Mouse (Mus musculus): ENCODE results near the gene Mpdu1. TPM values are rescaled to one million over a fixed set of nuclear protein-coding genes. Genes with fewer than 3 reads are reported as not detected.

The Mpdu1 gene
- polyA plus RNA-seq (2015; fragmentation: Nextera tagmentation; extraction: Ambion mirVana): 29.7 and 47.4 TPM in 2 replicates

DNA sequence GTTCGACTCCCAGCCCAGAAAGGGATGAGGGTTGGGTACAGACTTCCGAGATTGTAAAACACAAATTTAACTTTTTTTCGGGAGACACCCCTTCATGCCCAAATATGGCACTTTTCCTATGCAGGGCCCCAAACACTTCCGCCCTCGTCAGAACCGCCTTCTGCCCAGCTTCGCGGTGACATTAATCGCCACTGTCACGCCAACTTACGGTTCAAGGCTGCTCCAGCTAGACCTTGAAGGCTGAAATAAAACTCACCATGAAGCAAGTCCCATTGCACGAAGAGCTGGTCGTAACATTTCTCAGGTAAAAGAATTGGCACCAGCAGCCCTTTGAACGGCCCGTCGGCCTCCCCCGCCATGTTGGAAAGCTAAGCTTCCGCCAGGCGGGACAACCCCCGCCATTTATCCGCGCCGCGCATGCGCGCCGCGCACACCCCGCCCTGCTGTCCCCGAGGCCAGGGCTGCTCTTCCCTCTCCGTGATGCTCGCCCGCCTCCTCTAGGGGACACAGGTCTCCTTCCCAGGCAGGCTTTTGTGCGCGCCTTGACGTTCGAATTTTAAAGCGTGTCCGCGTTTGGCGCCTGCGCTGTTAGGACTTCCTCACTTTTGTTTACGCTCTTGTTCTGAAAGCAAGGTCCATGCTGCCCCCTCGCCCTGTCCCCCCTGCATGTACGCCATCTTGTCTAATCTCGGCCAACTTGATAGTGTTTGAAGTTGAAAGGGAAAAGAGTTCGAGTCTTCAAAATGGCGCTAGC, at the start of gene Mpdu1:
Mpdu1 (minus strand) TSS at position 430 of the 754 bp plus-strand sequence.

DNA sequence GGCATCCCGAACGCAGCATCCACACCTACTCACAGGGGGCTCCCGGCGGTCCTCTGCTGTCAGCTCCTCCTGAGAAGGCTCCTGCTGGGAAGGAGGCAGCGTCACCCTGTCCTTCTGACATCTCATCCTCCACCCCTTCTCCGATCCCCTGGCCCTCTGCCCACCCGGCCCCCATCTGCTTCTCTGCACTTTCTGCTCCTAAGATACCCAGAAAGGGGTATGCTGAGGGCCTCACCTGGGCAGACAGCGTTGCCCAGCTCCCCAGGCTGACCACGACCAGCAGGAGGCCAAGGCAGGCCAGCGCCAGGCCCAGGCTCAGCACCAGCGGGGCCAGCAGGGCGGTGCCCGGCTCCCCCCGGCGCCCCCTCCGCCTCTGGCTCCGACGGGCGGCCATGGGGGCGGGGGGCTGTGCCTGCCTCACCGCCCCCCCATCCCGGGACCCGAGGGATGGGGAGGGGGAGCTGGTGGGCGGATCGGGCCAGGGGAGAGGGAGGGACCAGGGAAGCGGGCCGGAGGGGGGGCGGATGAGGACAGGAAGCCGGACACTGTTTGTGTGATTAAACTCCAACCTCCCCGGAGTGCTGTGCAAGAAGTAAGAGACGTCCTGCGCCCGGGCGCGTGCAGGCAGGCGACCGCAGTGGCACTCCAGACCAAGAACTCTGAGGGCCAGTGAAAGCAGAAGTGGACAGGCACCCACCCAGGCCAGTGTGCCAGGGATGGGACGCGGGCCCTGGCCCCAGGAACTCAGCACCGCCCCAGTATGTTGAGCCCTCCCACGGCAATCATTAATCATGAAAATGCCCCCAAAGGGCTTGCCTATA, 33.1 kb upstream of the Mpdu1 start, which contains the start of the genes Tnfsf12 and Tnfsfm13:
Tnfsf12 (minus strand) TSS at position 489 of the 821 bp plus-strand sequence.
Tnfsfm13 (minus strand) TSS at position 738 of the 821 bp plus-strand sequence.

DNA sequence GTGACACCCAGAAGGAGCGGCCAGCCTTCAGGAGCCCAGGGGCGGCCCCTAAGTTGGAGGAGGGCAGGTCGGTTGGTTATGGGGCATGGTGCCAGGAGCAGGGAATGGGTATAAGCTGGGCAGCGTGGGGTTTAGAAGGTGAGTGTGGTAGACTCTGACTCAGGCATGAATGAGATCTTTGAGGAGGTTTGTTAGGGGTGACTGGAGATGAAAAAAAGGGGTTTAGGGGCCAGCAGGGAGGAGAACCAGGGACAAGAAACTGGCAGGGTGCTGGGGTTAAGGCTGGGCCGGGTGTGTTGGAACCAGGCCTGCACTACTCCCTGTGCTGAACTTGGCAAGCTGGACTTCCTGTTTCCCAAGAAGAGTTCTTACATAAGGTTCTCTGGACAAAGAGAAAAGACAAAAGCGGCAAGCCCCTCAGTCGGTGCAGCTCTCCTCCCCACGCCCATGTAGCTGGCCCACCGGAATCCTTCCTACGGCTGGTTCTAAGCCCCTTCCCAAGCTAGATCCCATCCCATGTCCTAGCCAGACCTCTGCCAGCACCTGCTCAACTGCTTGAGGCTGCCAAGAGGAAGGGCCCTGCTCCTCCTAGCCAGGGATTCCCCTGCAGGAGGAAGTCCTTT, 23.2 kb upstream of the Mpdu1 start, which contains the start of gene Tnfsf13:
Tnfsf13 (minus strand) TSS at position 259 of the 623 bp plus-strand sequence.

DNA sequence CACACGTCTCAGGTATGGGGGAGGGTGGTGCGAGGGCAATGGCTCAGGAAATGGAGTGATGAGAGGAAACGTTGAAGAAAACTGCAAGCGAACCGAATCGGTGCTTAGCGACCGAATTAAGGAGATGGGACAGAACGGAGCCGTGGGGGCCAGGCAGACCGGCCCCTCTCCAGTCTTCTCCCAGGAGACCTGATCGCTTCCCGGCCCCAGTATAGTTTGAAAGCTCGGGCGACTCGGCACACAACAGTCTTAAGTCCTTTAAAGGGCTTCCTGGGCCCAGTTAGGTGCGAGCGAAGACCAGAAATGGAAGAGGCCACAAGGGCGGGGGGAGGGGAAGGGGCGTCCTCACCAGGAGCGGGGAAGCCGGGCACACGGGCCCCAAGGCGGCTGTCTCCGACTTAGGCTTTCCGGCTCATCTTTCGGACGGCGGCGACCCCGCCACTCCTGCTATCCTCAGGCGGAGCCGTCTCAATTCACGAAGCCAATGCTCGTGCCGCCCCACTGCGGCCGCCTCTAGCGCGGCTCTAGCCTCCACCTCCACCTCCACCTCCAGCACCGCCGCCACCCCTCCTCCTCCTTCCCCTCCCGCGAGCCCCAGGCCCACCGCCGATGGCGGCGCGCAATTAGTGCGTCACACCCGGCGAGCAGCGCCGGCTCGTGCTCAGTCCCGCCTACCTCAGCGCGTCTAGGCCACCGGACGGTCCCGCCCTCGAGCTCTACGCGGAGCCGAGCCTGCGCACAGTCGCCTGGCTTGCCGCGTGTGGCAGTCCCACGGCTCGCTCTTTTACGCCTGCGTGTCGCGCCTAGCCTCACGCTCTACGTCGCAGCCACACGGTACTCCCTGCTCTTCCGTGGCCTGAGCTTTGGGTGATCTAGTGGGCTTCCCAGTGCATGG, 19.1 kb upstream of the Mpdu1 start, which contains the start of gene Senp3:
Senp3 (minus strand) TSS at position 771 of the 895 bp plus-strand sequence.

DNA sequence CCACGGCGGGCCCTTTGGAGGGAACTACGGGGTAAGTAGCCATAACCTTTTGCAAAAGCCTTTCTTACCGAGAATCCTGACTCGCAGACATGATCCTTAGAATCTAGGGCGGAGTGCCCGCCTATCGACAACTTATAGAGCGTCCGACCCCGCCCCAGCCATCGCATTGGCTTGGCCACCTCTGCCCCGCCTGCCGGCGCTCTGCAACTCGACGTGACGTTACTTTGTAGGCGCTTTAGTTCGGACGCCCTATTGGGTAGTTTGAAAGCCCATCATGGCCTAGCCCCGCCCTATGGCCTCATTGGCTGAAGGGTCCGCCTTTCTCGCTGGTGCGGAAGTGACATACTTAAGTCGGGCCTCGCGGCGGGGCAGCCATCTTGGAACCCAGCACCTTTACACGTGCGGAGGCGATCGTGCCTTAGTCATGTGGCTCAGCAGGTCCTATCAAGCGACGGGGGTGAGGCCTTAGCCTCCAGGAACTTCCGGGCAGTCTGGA, 9.8 kb upstream of the Mpdu1 start, which contains the start of gene Eif4a1:
Eif4a1 (minus strand) TSS at position 213 of the 496 bp plus-strand sequence.

DNA sequence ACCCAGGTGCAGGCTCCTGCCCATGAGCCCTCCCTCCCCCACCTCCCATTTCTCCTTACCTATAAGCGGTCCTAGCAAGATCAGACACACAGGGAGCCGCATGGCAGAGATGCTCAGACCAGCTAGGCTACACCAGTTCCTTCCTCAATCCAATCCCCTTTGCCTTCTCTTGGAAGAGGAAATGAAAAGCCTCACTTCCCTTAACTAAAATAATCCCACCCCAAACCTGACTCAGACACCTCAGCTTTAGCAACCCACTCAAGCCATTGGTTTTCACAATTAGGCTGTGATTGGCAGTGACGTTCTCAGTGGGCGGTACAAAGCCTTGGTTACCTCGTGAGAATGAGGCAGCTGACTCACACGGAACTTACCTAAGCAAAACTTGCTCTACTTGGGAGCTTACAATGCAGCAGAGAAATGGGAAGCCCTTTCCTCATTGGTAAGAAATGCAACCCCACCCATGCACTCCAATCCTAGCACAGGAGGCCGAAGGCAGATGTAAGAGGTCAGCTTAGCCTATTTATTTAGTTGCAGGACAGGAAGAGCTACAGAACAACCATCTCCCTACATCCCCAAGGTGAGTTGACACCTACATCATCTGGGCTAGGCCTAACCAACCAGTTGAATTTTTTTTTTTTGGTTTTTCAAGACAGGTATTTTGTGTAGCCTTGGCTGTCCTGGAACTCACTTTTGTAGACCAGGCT, 3.7 kb upstream of the Mpdu1 start, which contains the start of gene Cd68:
Cd68 (minus strand) TSS at position 193 of the 704 bp plus-strand sequence.

DNA sequence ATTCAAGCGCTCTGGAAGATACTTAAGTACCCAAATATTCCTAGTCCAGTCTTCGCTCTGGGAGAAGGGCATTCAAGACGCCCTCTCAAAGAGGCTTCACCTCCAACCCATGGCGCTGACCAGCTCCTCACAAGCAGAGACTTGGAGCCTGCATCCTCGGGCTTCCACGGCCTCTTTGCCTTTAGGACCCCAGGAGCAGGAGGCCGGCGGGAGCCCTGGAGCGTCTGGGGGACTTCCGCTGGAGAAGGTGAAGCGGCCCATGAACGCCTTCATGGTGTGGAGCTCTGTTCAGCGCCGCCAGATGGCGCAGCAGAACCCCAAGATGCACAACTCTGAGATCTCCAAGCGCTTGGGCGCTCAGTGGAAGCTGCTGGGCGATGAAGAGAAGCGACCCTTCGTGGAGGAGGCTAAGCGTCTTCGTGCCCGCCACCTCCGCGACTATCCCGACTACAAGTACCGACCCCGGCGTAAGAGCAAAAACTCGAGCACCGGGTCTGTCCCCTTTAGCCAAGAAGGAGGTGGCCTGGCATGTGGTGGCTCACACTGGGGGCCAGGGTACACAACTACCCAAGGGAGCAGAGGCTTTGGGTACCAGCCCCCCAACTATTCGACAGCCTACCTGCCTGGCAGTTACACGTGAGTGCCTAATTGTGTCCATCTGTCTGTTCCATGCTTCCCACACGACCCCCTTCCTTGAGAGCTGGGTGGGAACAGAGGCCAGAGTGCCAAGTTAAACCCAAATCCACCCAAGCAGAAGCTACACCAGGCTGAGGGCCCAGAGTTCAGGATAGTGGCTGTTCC, 7.0 kb downstream of the Mpdu1 start, which contains the start of gene Sox15:
Sox15 (plus strand) TSS at position 51 of the 801 bp plus-strand sequence.

DNA sequence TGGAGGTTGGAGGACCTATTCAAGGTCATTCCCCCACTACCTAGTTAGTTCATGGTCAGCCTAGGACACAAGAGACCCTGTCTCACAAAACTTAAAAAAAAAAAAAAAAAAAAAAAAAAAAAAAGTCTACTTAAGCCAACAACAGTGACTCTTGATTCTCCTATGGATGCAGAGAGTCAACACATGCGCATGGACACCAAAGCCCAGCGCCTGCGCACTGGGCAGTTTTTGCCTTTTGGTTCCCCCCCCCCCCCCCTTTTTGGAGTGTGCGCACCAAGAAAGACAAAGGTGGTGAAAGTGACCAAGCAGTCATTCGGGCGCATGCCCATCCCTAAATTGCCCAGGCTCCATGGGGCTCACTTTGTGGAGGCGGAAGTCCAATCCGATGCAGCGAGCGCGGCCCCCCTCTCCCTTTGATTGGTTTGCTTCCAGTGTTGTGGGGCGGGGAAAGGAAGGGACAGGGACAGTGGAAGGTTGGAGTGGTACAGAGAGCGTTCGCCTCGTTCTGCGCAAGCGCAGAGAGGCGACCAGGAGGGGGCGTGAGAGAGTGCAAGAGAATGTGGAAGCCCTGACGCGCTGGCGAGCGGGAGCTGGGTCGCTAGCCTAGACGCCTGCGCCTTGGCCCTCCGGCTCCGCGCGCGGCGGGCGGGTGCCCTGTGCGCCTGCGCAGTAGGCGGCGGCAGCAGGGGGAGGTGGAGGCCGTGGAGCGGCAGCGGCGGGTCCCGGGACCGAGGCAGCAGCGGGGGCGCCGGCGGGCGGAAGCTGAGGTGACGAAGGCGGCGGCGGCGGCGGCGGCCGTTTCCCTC, 30.0 kb downstream of the Mpdu1 start, which contains the start of gene Fxr2:
Fxr2 (plus strand) TSS at position 707 of the 806 bp plus-strand sequence.

DNA sequence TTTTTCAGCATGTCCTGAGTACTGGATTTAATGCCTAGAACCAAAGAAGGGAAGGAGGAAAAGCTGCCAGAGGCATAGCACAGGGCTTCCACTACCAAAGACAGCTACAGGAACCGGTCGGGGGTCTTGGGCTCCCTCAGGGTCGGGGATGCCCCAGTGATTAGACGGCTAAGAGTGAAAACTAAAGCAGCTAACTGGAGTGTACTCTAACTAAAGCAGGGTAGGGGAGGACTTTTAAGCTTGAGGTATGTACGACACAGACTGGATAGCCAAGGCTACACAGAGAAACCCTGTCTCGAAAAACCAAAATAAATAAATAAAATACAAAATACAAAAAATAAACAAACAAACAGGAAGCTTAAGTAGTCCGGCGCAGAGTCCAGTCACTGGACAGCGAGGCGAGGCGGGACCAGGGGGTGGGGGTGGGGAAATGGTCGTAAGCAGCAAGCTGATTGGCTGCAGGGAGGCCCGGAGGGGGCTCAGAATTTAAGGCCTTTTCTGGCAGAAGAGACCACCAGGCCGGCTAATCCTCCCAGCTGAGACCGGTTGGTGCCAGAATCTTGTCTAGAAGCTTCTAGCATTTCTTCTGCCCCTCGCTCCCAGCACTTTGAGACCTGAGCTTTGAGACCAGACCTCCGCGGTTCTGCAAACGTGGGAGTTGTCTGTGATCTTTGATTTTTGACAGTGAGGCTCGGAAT, 40.7 kb downstream of the Mpdu1 start, which contains the start of gene Sat2:
Sat2 (plus strand) TSS at position 454 of the 698 bp plus-strand sequence.

DNA sequence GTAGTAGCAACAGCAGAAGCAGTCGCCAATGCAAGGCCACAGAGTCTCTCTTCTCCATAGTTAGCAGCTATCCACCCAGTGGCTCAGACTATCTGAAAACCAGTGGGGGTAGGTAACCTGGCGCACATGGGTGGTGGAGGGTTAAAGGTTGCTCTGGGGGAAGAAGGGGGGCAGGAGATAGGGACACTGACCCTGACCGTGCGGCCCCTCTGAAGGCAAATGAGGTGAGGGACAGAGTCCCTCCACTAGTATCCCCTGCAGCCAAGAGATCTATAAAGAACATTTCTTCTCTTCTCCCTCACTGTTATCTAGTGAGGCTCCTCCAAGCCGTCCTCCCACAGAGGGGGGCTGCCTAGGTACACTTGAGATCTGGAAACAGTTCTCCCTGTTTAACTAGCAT, 44.6 kb downstream of the Mpdu1 start, which contains the start of gene Shbg:
Shbg (minus strand) TSS at position 101 of the 400 bp plus-strand sequence.

MicroRNAs within 50 kb of the gene (microRNA counts, 519-probe panel; counts per million panel counts)
- microRNA mmu-miR-1934 (296 counts per million, percentile 58 among the panel's probes with 10 or more counts), microRNA mmu-miR-467f (2,197 counts per million, percentile 66 among the panel's probes with 10 or more counts)

Small RNAs within 50 kb of the gene (microRNA-seq; reads per million reads assigned to microRNA genes)
- gene Mir1934 (1.2 to 1.5 reads per million in 2 experiments), gene Mir467f (0 reads per million in 2 experiments)

Other genes starting within 250 kb of the Mpdu1 start
- 19.0 and 19.9 TPM in 2 replicates for gene Kdm6b, start 249.0 kb downstream of the Mpdu1 start, polyA plus RNA-seq (2015; fragmentation: Nextera tagmentation; extraction: Ambion mirVana)
- gene Dnah2, start 113.5 kb downstream of the Mpdu1 start, polyA plus RNA-seq (2015; fragmentation: Nextera tagmentation; extraction: Ambion mirVana): 0.36 and 0.65 TPM in 2 replicates
- gene Efnb3, start 102.4 kb downstream of the Mpdu1 start, polyA plus RNA-seq (2015; fragmentation: Nextera tagmentation; extraction: Ambion mirVana): 0.50 and 0.89 TPM in 2 replicates
- 5.3 and 7.8 TPM in 2 replicates for gene Wrap53, start 82.4 kb downstream of the Mpdu1 start, polyA plus RNA-seq (2015; fragmentation: Nextera tagmentation; extraction: Ambion mirVana)
- gene Trp53, start 82.3 kb downstream of the Mpdu1 start, polyA plus RNA-seq (2015; fragmentation: Nextera tagmentation; extraction: Ambion mirVana): 34.5 and 37.5 TPM in 2 replicates
- 74.2 and 78.6 TPM in 2 replicates for gene Atp1b2, start 56.7 kb downstream of the Mpdu1 start, polyA plus RNA-seq (2015; fragmentation: Nextera tagmentation; extraction: Ambion mirVana)
- gene Shbg, start 44.7 kb downstream of the Mpdu1 start, polyA plus RNA-seq (2015; fragmentation: Nextera tagmentation; extraction: Ambion mirVana): 0.45 and 0.63 TPM in 2 replicates
- gene Sat2, start 40.6 kb downstream of the Mpdu1 start, polyA plus RNA-seq (2015; fragmentation: Nextera tagmentation; extraction: Ambion mirVana): 12.4 and 15.9 TPM in 2 replicates
- gene Fxr2, start 29.7 kb downstream of the Mpdu1 start, polyA plus RNA-seq (2015; fragmentation: Nextera tagmentation; extraction: Ambion mirVana): 19.9 and 21.3 TPM in 2 replicates
- gene Sox15, start 7.3 kb downstream of the Mpdu1 start, polyA plus RNA-seq (2015; fragmentation: Nextera tagmentation; extraction: Ambion mirVana): 0.16 TPM in 1 of 2 replicates, not detected in the other
- gene Cd68, start 3.5 kb upstream of the Mpdu1 start, polyA plus RNA-seq (2015; fragmentation: Nextera tagmentation; extraction: Ambion mirVana): 16.2 and 25.5 TPM in 2 replicates
- gene Eif4a1, start 9.8 kb upstream of the Mpdu1 start, polyA plus RNA-seq (2015; fragmentation: Nextera tagmentation; extraction: Ambion mirVana): 167 and 224 TPM in 2 replicates
- 26.4 and 29.2 TPM in 2 replicates for gene Senp3, start 19.4 kb upstream of the Mpdu1 start, polyA plus RNA-seq (2015; fragmentation: Nextera tagmentation; extraction: Ambion mirVana)
- 0.65 and 0.67 TPM in 2 replicates for gene Tnfsf13, start 23.1 kb upstream of the Mpdu1 start, polyA plus RNA-seq (2015; fragmentation: Nextera tagmentation; extraction: Ambion mirVana)
- gene Tnfsf12, start 33.2 kb upstream of the Mpdu1 start, polyA plus RNA-seq (2015; fragmentation: Nextera tagmentation; extraction: Ambion mirVana): 11.5 and 13.1 TPM in 2 replicates
- gene Tnfsfm13, start 33.5 kb upstream of the Mpdu1 start, polyA plus RNA-seq (2015; fragmentation: Nextera tagmentation; extraction: Ambion mirVana): 5.9 and 6.9 TPM in 2 replicates
- gene Polr2a, start 96.0 kb upstream of the Mpdu1 start, polyA plus RNA-seq (2015; fragmentation: Nextera tagmentation; extraction: Ambion mirVana): 9.3 and 10.3 TPM in 2 replicates
- gene Slc35g3, start 99.3 kb upstream of the Mpdu1 start, polyA plus RNA-seq (2015; fragmentation: Nextera tagmentation; extraction: Ambion mirVana): not detected in 2 replicates
- 2.5 and 2.9 TPM in 2 replicates for gene Zbtb4, start 103.3 kb upstream of the Mpdu1 start, polyA plus RNA-seq (2015; fragmentation: Nextera tagmentation; extraction: Ambion mirVana)
- 79.0 and 95.8 TPM in 2 replicates for gene Chrnb1, start 133.3 kb upstream of the Mpdu1 start, polyA plus RNA-seq (2015; fragmentation: Nextera tagmentation; extraction: Ambion mirVana)
- 1.5 and 2.2 TPM in 2 replicates for gene Fgf11, start 139.2 kb upstream of the Mpdu1 start, polyA plus RNA-seq (2015; fragmentation: Nextera tagmentation; extraction: Ambion mirVana)
- 0.31 and 0.45 TPM in 2 replicates for gene Tmem102, start 143.0 kb upstream of the Mpdu1 start, polyA plus RNA-seq (2015; fragmentation: Nextera tagmentation; extraction: Ambion mirVana)
- gene Gm39566, start 152.7 kb upstream of the Mpdu1 start, polyA plus RNA-seq (2015; fragmentation: Nextera tagmentation; extraction: Ambion mirVana): not detected in 2 replicates
- gene Spem2, start 155.8 kb upstream of the Mpdu1 start, polyA plus RNA-seq (2015; fragmentation: Nextera tagmentation; extraction: Ambion mirVana): not detected in 2 replicates
- not detected in 2 replicates for gene Spem1, start 159.5 kb upstream of the Mpdu1 start, polyA plus RNA-seq (2015; fragmentation: Nextera tagmentation; extraction: Ambion mirVana)
- 2.1 TPM in 2 replicates for gene Nlgn2, start 175.1 kb upstream of the Mpdu1 start, polyA plus RNA-seq (2015; fragmentation: Nextera tagmentation; extraction: Ambion mirVana)
- gene Tmem256, start 175.9 kb upstream of the Mpdu1 start, polyA plus RNA-seq (2015; fragmentation: Nextera tagmentation; extraction: Ambion mirVana): 242 and 272 TPM in 2 replicates
- 36.6 and 44.6 TPM in 2 replicates for gene Plscr3, start 183.7 kb upstream of the Mpdu1 start, polyA plus RNA-seq (2015; fragmentation: Nextera tagmentation; extraction: Ambion mirVana)
- gene Tnk1, start 196.1 kb upstream of the Mpdu1 start, polyA plus RNA-seq (2015; fragmentation: Nextera tagmentation; extraction: Ambion mirVana): 0.09 and 0.46 TPM in 2 replicates
- gene Tmem95, start 215.4 kb upstream of the Mpdu1 start, polyA plus RNA-seq (2015; fragmentation: Nextera tagmentation; extraction: Ambion mirVana): not detected in 2 replicates
- 2.6 and 3.6 TPM in 2 replicates for gene Kctd11, start 218.8 kb upstream of the Mpdu1 start, polyA plus RNA-seq (2015; fragmentation: Nextera tagmentation; extraction: Ambion mirVana)
- 0.34 and 0.46 TPM in 2 replicates for gene Acap1, start 232.9 kb upstream of the Mpdu1 start, polyA plus RNA-seq (2015; fragmentation: Nextera tagmentation; extraction: Ambion mirVana)
- gene 2810408A11Rik, start 238.3 kb upstream of the Mpdu1 start, polyA plus RNA-seq (2015; fragmentation: Nextera tagmentation; extraction: Ambion mirVana): 1.8 and 2.4 TPM in 2 replicates
- gene Neurl4, start 238.4 kb upstream of the Mpdu1 start, polyA plus RNA-seq (2015; fragmentation: Nextera tagmentation; extraction: Ambion mirVana): 3.0 and 3.3 TPM in 2 replicates